Mouse (Mus musculus) stomach, postnatal 0 days (tissue): Measurements from ENCODE around the gene Gpr119.

Experiments used
- CTCF ChIP-seq: IDR thresholded peaks from 2 replicates; pipeline ENCODE4 v1.5.1; 2016; ENCODE audit warnings: antibody characterized with exemption, low read depth, mild to moderate bottlenecking, moderate library complexity
- EP300 ChIP-seq: optimal IDR thresholded peaks from 2 replicates; pipeline ENCODE3; 2016; ENCODE audit warnings: antibody characterized with exemption

DNA sequence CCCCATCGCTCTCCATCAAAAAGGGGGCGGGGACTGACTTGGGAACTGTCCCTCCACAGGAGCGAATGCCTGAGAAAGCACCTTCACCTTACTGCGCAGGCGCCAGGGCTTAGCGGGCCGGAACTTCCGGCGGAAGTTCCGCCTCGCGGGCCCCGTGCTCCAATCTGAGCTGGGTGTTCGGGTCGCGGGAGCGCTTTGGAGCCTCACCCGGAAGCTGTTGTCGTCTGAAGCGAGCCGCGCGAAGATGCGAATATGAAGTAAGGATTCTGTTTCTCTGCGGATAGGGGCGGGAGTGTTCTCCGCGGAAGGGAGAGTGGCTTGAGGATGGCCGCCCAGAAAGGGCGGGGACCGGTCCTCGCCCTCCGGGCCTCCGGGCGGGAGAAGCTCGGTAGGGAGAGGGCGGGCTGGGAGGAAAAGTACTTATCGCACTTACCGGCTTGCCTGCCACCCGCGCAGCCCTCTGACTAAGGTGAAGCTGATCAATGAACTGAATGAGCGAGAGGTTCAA is 20.6 kb upstream of the Gpr119 start, which contains the start of gene Rbmx2:
- TF ChIP-seq EP300 (no peak), CTCF (no peak)
